In genomic region chr5:136016014-136016876, GRCm38 (mm10) we compare ENCODE assay signal across 10 mouse cellular contexts. TPM values are rescaled to one million over a fixed set of nuclear protein-coding genes. Genes with fewer than 3 reads are reported as not detected.
A peak's percentile ranks its signal among the peaks of the same experiment; 100 is the strongest.
DNase-seq lines count a peak whose midpoint lies in the region; ATAC-seq and TF ChIP-seq lines count a peak whose summit lies in the region.
"Had no signal": no experiment of that assay in that cellular context is flagged by ENCODE, and none has a peak within 500 bp of the region (broad histone marks: within the 10 kb centered on the region; RNA-seq: fewer than 3 reads in every experiment).

No protein-coding gene starts in this region.

- peak; percentile 92 for DNase-seq in heart, adult 11 months
- DNase-seq in heart, adult 2 months, result no peak
- DNase-seq in 3T3-L1 (ENCODE audit: low read depth, low spot score), result peak; percentile 38
- DNase-seq in brain, embryonic 14.5 days (ENCODE audit: low read depth), result peak; percentile 62
- no peak for DNase-seq in spleen, adult 18-20 months

- intact Hi-C loops in heart, adult 2 months (cut with DNase I), result no loop called here

- H3K27me3 ChIP-seq in heart, adult 2 months (ENCODE audit: control insufficient read depth, insufficient read depth, low read length), result no peaks in the 10 kb centered on the region
- H3K27me3 ChIP-seq in kidney, embryonic 14.5 days (ENCODE audit: control insufficient read depth, insufficient read depth, low read length), result no peaks in the 10 kb centered on the region
- H3K27me3 ChIP-seq in liver, embryonic 12.5 days (replicated peaks), result no peaks in the 10 kb centered on the region
- H3K27me3 ChIP-seq: midbrain, embryonic 12.5 days had no signal

- no peak for TF ChIP-seq EP300 in heart, adult 2 months (IDR thresholded peaks at IDR 0.05; ENCODE audit: insufficient read depth, low read depth, low read length)

- TF ChIP-seq POLR2A in heart, adult 2 months (IDR thresholded peaks at IDR 0.05; ENCODE audit: insufficient read depth, low read depth, low read length), result no peak
- TF ChIP-seq POLR2A in brain, embryonic 14.5 days (IDR thresholded peaks at IDR 0.05; ENCODE audit: borderline replicate concordance, extremely low read depth, insufficient read depth, insufficient read length, poor library complexity, severe bottlenecking), result no peak

- no peak for TF ChIP-seq CTCF in heart, adult 2 months (IDR thresholded peaks at IDR 0.05)
- TF ChIP-seq CTCF in brain, embryonic 14.5 days (IDR thresholded peaks at IDR 0.05; ENCODE audit: borderline replicate concordance, extremely low read depth, insufficient read depth, insufficient read length), result no peak

- WGBS in heart, adult 2 months, result 70% methylated on average over 10 of the region's 10 CpGs
- WGBS in kidney, embryonic 14.5 days, result 79% methylated on average over 10 of the region's 10 CpGs
- WGBS in liver, embryonic 12.5 days (ENCODE audit: insufficient replicate concordance), result 76% methylated on average over 10 of the region's 10 CpGs

- no peaks in the 10 kb centered on the region for H3K9me3 ChIP-seq in kidney, embryonic 14.5 days (ENCODE audit: control insufficient read depth, low read length)
- H3K9me3 ChIP-seq in liver, embryonic 12.5 days (replicated peaks), result no peaks in the 10 kb centered on the region
- H3K9me3 ChIP-seq: midbrain, embryonic 12.5 days had no signal

- H3K4me1 ChIP-seq in heart, adult 2 months (ENCODE audit: control insufficient read depth, insufficient read depth, low read length), result peaks cover 3% of the 10 kb centered on the region
- no peaks in the 10 kb centered on the region for H3K4me1 ChIP-seq in kidney, embryonic 14.5 days (ENCODE audit: control insufficient read depth, insufficient read depth, low read length)
- peaks cover 18% of the 10 kb centered on the region for H3K4me1 ChIP-seq in liver, embryonic 12.5 days

- no peak for ATAC-seq in kidney, embryonic 14.5 days (ENCODE audit: low FRiP score, low TSS enrichment)
- no peak for ATAC-seq in monocyte, adult 5-6 weeks (replicated peaks; ENCODE audit: insufficient number of reproducible peaks, low FRiP score, low TSS enrichment, poor library complexity, severe bottlenecking)
- ATAC-seq in liver, embryonic 12.5 days, result no peak

- H3K9ac ChIP-seq in heart, adult 2 months (ENCODE audit: low read depth, low read length), result no peak overlapping the region
- no peak overlapping the region for H3K9ac ChIP-seq in kidney, embryonic 14.5 days (ENCODE audit: low read depth, low read length)
- no peak overlapping the region for H3K9ac ChIP-seq in liver, embryonic 12.5 days
- H3K9ac ChIP-seq: midbrain, embryonic 12.5 days had no signal

- H3K4me2 ChIP-seq in kidney, embryonic 14.5 days (replicated peaks; ENCODE audit: low read depth, low read length), result no peak overlapping the region
- no peak overlapping the region for H3K4me2 ChIP-seq in liver, embryonic 12.5 days
- H3K4me2 ChIP-seq: midbrain, embryonic 12.5 days had no signal

- H3K27ac ChIP-seq in heart, adult 2 months, result no peak overlapping the region
- H3K27ac ChIP-seq in kidney, embryonic 14.5 days (ENCODE audit: low read depth, low read length), result 0 out of 2 replicates have a peak overlapping the region, but pooled peaks have one; percentile 47
- no peak overlapping the region for H3K27ac ChIP-seq in liver, embryonic 12.5 days
- H3K27ac ChIP-seq: midbrain, embryonic 12.5 days had no signal

- no peak overlapping the region for H3K4me3 ChIP-seq in heart, adult 2 months
- no peak overlapping the region for H3K4me3 ChIP-seq in kidney, embryonic 14.5 days (ENCODE audit: low read length)
- no peak overlapping the region for H3K4me3 ChIP-seq in liver, embryonic 12.5 days
- H3K4me3 ChIP-seq: erythroblast, embryonic 14.5 days; midbrain, embryonic 12.5 days had no signal

- H3K36me3 ChIP-seq in heart, adult 2 months (ENCODE audit: control insufficient read depth, insufficient read depth, low read length), result no peaks in the 10 kb centered on the region
- H3K36me3 ChIP-seq in kidney, embryonic 14.5 days (ENCODE audit: control insufficient read depth, insufficient read depth, low read length), result peaks cover 28% of the 10 kb centered on the region; the same call in 1 of the 2 replicates
- peaks cover 22% of the 10 kb centered on the region for H3K36me3 ChIP-seq in liver, embryonic 12.5 days

- no peaks in the 10 kb centered on the region for H3K79me2 ChIP-seq in heart, adult 2 months (replicated peaks; ENCODE audit: control insufficient read depth, insufficient read depth, low read length)

RNA-seq across cellular contexts. Expression of gene Dtx2, which starts 21.6 kb away (rescaled TPM):
- total RNA-seq in heart, adult 2 months (2021), result 1 to 10 TPM; 6.3 to 7.3 TPM
- 9.7 and 10.9 TPM in 2 replicates for polyA plus RNA-seq in heart, adult 2 months (2012; rRNA removed)
- polyA plus RNA-seq in brain, embryonic 14.5 days (2012; rRNA removed), result 26.7 and 28.4 TPM in 2 replicates
- 24.0 and 26.6 TPM in 2 replicates for polyA plus RNA-seq in kidney, embryonic 14.5 days (2014; fragmentation: Nextera tagmentation; extraction: Ambion mirVana)
- total RNA-seq in monocyte, adult 5-6 weeks (2017), result 5.4 to 11.2 TPM (median 6.8 TPM) in 3 replicates
- polyA plus RNA-seq in liver, embryonic 12.5 days (2016; fragmentation: Nextera tagmentation; extraction: Ambion mirVana), result 11.3 and 12.5 TPM in 2 replicates

RNA-seq across cellular contexts. Expression of gene Upk3b, which starts 22.1 kb away (rescaled TPM):
- 10 to 100 TPM; 16.7 to 18.6 TPM for total RNA-seq in heart, adult 2 months (2021)
- polyA plus RNA-seq in heart, adult 2 months (2012; rRNA removed), result 25.8 and 30.5 TPM in 2 replicates
- 0.06 and 0.11 TPM in 2 replicates for polyA plus RNA-seq in brain, embryonic 14.5 days (2012; rRNA removed)
- polyA plus RNA-seq in kidney, embryonic 14.5 days (2014; fragmentation: Nextera tagmentation; extraction: Ambion mirVana), result 0.85 and 0.99 TPM in 2 replicates
- total RNA-seq in monocyte, adult 5-6 weeks (2017), result not detected in 3 replicates
- 6.9 TPM in 2 replicates for polyA plus RNA-seq in liver, embryonic 12.5 days (2016; fragmentation: Nextera tagmentation; extraction: Ambion mirVana)
- polyA plus RNA-seq: erythroblast, embryonic 14.5 days had no signal

RNA-seq across cellular contexts. Expression of gene Zp3, which starts 36.3 kb away (rescaled TPM):
- total RNA-seq in heart, adult 2 months (2021), result not detected
- polyA plus RNA-seq in heart, adult 2 months (2012; rRNA removed), result not detected in 2 replicates
- 0.18 and 0.21 TPM in 2 replicates for polyA plus RNA-seq in brain, embryonic 14.5 days (2012; rRNA removed)
- 0.29 TPM in 1 of 2 replicates, not detected in the other for polyA plus RNA-seq in kidney, embryonic 14.5 days (2014; fragmentation: Nextera tagmentation; extraction: Ambion mirVana)
- not detected in 3 replicates for total RNA-seq in monocyte, adult 5-6 weeks (2017)
- not detected in 2 replicates for polyA plus RNA-seq in liver, embryonic 12.5 days (2016; fragmentation: Nextera tagmentation; extraction: Ambion mirVana)
- polyA plus RNA-seq: erythroblast, embryonic 14.5 days; midbrain, embryonic 12.5 days had no signal

RNA-seq across cellular contexts. Expression of gene Upk3bl, which starts 38.0 kb away (rescaled TPM):
- total RNA-seq in heart, adult 2 months (2021), result not detected
- polyA plus RNA-seq in heart, adult 2 months (2012; rRNA removed), result not detected in 2 replicates
- polyA plus RNA-seq in brain, embryonic 14.5 days (2012; rRNA removed), result 0.26 and 0.40 TPM in 2 replicates
- 1.3 and 2.2 TPM in 2 replicates for polyA plus RNA-seq in kidney, embryonic 14.5 days (2014; fragmentation: Nextera tagmentation; extraction: Ambion mirVana)
- not detected in 3 replicates for total RNA-seq in monocyte, adult 5-6 weeks (2017)
- 0.13 and 0.14 TPM in 2 replicates for polyA plus RNA-seq in liver, embryonic 12.5 days (2016; fragmentation: Nextera tagmentation; extraction: Ambion mirVana)
- polyA plus RNA-seq: erythroblast, embryonic 14.5 days had no signal

RNA-seq across cellular contexts. Expression of gene Ssc4d, which starts 41.9 kb away (rescaled TPM):
- under 1 TPM; 0.09 to 0.21 TPM for total RNA-seq in heart, adult 2 months (2021)
- 1.0 and 1.6 TPM in 2 replicates for polyA plus RNA-seq in heart, adult 2 months (2012; rRNA removed)
- 2.1 and 5.1 TPM in 2 replicates for polyA plus RNA-seq in brain, embryonic 14.5 days (2012; rRNA removed)
- 10.2 and 10.3 TPM in 2 replicates for polyA plus RNA-seq in kidney, embryonic 14.5 days (2014; fragmentation: Nextera tagmentation; extraction: Ambion mirVana)
- total RNA-seq in monocyte, adult 5-6 weeks (2017), result 1.5 to 1.9 TPM in 2 of 3 replicates, not detected in the other
- polyA plus RNA-seq in liver, embryonic 12.5 days (2016; fragmentation: Nextera tagmentation; extraction: Ambion mirVana), result 2.0 TPM in 2 replicates

Comparison
In these comparisons a context has a peak if more than half of its experiments do, and no peak if none do; other contexts are left out.
1. DNase-seq: peak in heart, adult 11 months (single experiment), 3T3-L1 (single experiment) and brain, embryonic 14.5 days (single experiment); none in heart, adult 2 months (0 of 2) and spleen, adult 18-20 months (0 of 2).